Mouse (Mus musculus) hindbrain, embryonic 16.5 days (tissue): Measurements from ENCODE around the gene Ptprn2. TPM values are rescaled to one million over a fixed set of nuclear protein-coding genes. Genes with fewer than 3 reads are reported as not detected.
A peak's percentile ranks its signal among the peaks of the same experiment; 100 is the strongest.

Experiments used
- microRNA counts: library from miRNA; unstranded; fragments of <30 nt; microRNA quantifications from one replicate; lab custom pipeline; 2016
- microRNA-seq: library from miRNA; unstranded; fragments of <30 nt; microRNA quantifications from one replicate; pipeline ENCODE4, GENCODE M21; 2017
- polyA plus RNA-seq: library from polyadenylated mRNA; unstranded; fragments of >200 nt; fragmentation: Nextera tagmentation; extraction: Ambion mirVana; gene quantifications from 2 replicates; pipeline ENCODE4 v1.2.1, GENCODE M21; 2015

Ptprn2 gene
- polyA plus RNA-seq, 1 experiment from 2014 or later = 11.7 TPM

MicroRNAs within 50 kb of the gene (microRNA counts, 519-probe panel; counts per million panel counts)
- 3,035 counts per million, percentile 81 among the panel's probes with 10 or more counts for microRNA mmu-miR-153 (lab: Ali Mortazavi, UCI)

Small RNA genes lying within 50 kb of the gene (microRNA-seq; reads per million reads assigned to microRNA genes)
- 2,183 reads per million, percentile 83 among the genes with 10 or more reads in this experiment for gene Mir153

Other genes with a start within 250 kb of the Ptprn2 start
- gene Wdr60, start 222.7 kb upstream of the Ptprn2 start, polyA plus RNA-seq = 17.0 and 18.3 TPM in 2 replicates
- not detected in 2 replicates for gene Gm11027, start 210.3 kb upstream of the Ptprn2 start, polyA plus RNA-seq
- 10.3 and 12.0 TPM in 2 replicates for gene Esyt2, start 204.5 kb upstream of the Ptprn2 start, polyA plus RNA-seq
- 7.6 and 9.6 TPM in 2 replicates for gene Ncapg2, start 80.3 kb upstream of the Ptprn2 start, polyA plus RNA-seq